Mouse (Mus musculus) ES-Bruce4 (cell line): ENCODE measurements around the gene Gm13691. TPM values are rescaled to one million over a fixed set of nuclear protein-coding genes. Genes with fewer than 3 reads are reported as not detected.
"Not testable (repeated sequence)": the region's sequence is repeated elsewhere in the genome, so short reads cannot be mapped to it uniquely, and the experiment has no call there.

Experiments used
- H3K27ac ChIP-seq: 2 replicates; pipeline ENCODE4 v1.5.1; 2012; ENCODE audit warnings: low read length, inconsistent platforms; ENCODE audit not compliant: insufficient read depth
- H3K27me3 ChIP-seq: 2 replicates; pipeline ENCODE4 v1.6.1; 2012; ENCODE audit warnings: mild to moderate bottlenecking, low read length, inconsistent platforms; ENCODE audit not compliant: control insufficient read depth, poor library complexity, insufficient read depth, severe bottlenecking
- H3K36me3 ChIP-seq: 2 replicates; pipeline ENCODE4 v1.6.1; 2012; ENCODE audit warnings: inconsistent platforms, mild to moderate bottlenecking, low read length, moderate library complexity; ENCODE audit not compliant: control insufficient read depth, poor library complexity, insufficient read depth, severe bottlenecking
- H3K4me1 ChIP-seq: one replicate; pipeline ENCODE4 v1.8.1; 2011; ENCODE audit warnings: low read length; ENCODE audit not compliant: control insufficient read depth, insufficient read depth
- H3K4me3 ChIP-seq: 2 replicates; pipeline ENCODE4 v1.5.1; 2011; ENCODE audit warnings: low read depth, mild to moderate bottlenecking, low read length
- H3K9ac ChIP-seq: 2 replicates; pipeline ENCODE4 v1.6.1; 2012; ENCODE audit warnings: low read depth, mild to moderate bottlenecking, inconsistent platforms; ENCODE audit not compliant: poor library complexity, severe bottlenecking
- H3K9me3 ChIP-seq: replicated peaks from 2 replicates; pipeline ENCODE4 v1.6.1; 2012; ENCODE audit warnings: mild to moderate bottlenecking, low read length, inconsistent platforms; ENCODE audit not compliant: control insufficient read depth, poor library complexity, insufficient read depth, severe bottlenecking
- CTCF ChIP-seq: IDR thresholded peaks from one replicate; pipeline ENCODE4 v1.8.1; 2011; ENCODE audit warnings: low read depth, low read length
- EP300 ChIP-seq: IDR thresholded peaks from 2 replicates; pipeline ENCODE4 v1.6.1; 2011; ENCODE audit warnings: low read depth, low read length; ENCODE audit not compliant: insufficient read depth
- POLR2A ChIP-seq: IDR thresholded peaks from one replicate; pipeline ENCODE4 v1.8.1; 2011; ENCODE audit warnings: low read length; ENCODE audit not compliant: insufficient read depth
- polyA plus RNA-seq: library from polyadenylated mRNA; stranded (reverse); fragments of >200 nt; gene quantifications from 2 replicates; pipeline ENCODE4 v1.2.4, GENCODE M21; 2011; ENCODE audit warnings: low read depth; ENCODE audit not compliant: missing spikeins, insufficient read depth, insufficient read length

Gene Gm13691
- polyA plus RNA-seq, 1 experiment, result not detected

GRCm38 (mm10) chr2:84032505-84032904 is 42.2 kb downstream of the Gm13691 start:
- Histone ChIP-seq H3K9ac (no peak overlapping the region), H3K27ac (no peak overlapping the region), H3K4me3 (no peak overlapping the region), H3K9me3 (no peaks in the 10 kb centered on the region), H3K4me1 (no peaks in the 10 kb centered on the region), H3K36me3 (no peaks in the 10 kb centered on the region), H3K27me3 (no peaks in the 10 kb centered on the region)
- TF ChIP-seq POLR2A, result no peak
- no peak for TF ChIP-seq EP300
- TF ChIP-seq CTCF, result no peak

- H3K36me3 ChIP-seq, result no peaks in the 10 kb centered on the region
- no peaks in the 10 kb centered on the region for H3K9me3 ChIP-seq
- no peak overlapping the region for H3K4me3 ChIP-seq
- H3K27me3 ChIP-seq, result no peaks in the 10 kb centered on the region
- H3K27ac ChIP-seq, result no peak overlapping the region
- no peaks in the 10 kb centered on the region for H3K4me1 ChIP-seq
- H3K9ac ChIP-seq, result no peak overlapping the region
- TF ChIP-seq POLR2A (no peak), EP300 (no peak), CTCF (no peak)
Observed at GRCm38 (mm10) chr2:84035997-84036396, 45.6 kb downstream of the Gm13691 start.

- H3K27me3 ChIP-seq, result no peaks in the 10 kb centered on the region
- TF ChIP-seq POLR2A (no peak), CTCF (no peak), EP300 (no peak)
- no peaks in the 10 kb centered on the region for H3K4me1 ChIP-seq
- no peaks in the 10 kb centered on the region for H3K36me3 ChIP-seq
- no peak overlapping the region for H3K4me3 ChIP-seq
- H3K9me3 ChIP-seq, result no peaks in the 10 kb centered on the region
- H3K27ac ChIP-seq, result no peak overlapping the region
- no peak overlapping the region for H3K9ac ChIP-seq
Observed at GRCm38 (mm10) chr2:84037304-84037703, 47.0 kb downstream of the Gm13691 start.

- not testable (repeated sequence) for H3K9ac ChIP-seq, H3K4me1 ChIP-seq, H3K9me3 ChIP-seq, H3K27ac ChIP-seq, H3K4me3 ChIP-seq, H3K36me3 ChIP-seq, H3K27me3 ChIP-seq
Observed at GRCm38 (mm10) chr2:84037943-84038342, 47.6 kb downstream of the Gm13691 start.

- no peaks in the 10 kb centered on the region for H3K27me3 ChIP-seq
- no peak overlapping the region for H3K4me3 ChIP-seq
- H3K27ac ChIP-seq, result no peak overlapping the region
- TF ChIP-seq CTCF (no peak), POLR2A (no peak), EP300 (no peak)
- H3K4me1 ChIP-seq, result no peaks in the 10 kb centered on the region
- H3K36me3 ChIP-seq, result no peaks in the 10 kb centered on the region
- no peak overlapping the region for H3K9ac ChIP-seq
- no peaks in the 10 kb centered on the region for H3K9me3 ChIP-seq
Observed at GRCm38 (mm10) chr2:84039277-84039676, 48.9 kb downstream of the Gm13691 start.

Other genes starting within 250 kb of the Gm13691 start
- 2.5 and 2.7 TPM in 2 replicates for gene Fam171b, start 177.9 kb upstream of the Gm13691 start, polyA plus RNA-seq
- not detected in 2 replicates for gene Zswim2, start 49.3 kb upstream of the Gm13691 start, polyA plus RNA-seq
- gene Gm13698, start 34.9 kb upstream of the Gm13691 start, polyA plus RNA-seq, result not detected in 2 replicates
- gene Gm13693, start 29.1 kb upstream of the Gm13691 start, polyA plus RNA-seq, result not detected in 2 replicates
- gene Gm13695, start 23.2 kb upstream of the Gm13691 start, polyA plus RNA-seq, result not detected in 2 replicates
- not detected in 2 replicates for gene Gm13696, start 17.4 kb upstream of the Gm13691 start, polyA plus RNA-seq
- not detected in 2 replicates for gene Gm13694, start 11.6 kb upstream of the Gm13691 start, polyA plus RNA-seq
- not detected in 2 replicates for gene Gm13697, start 5.8 kb upstream of the Gm13691 start, polyA plus RNA-seq